Comparison of ENCODE assay signal across 14 mouse cellular contexts in genomic region chr2:91452658-91453057, GRCm38 (mm10). TPM values are rescaled to one million over a fixed set of nuclear protein-coding genes. Genes with fewer than 3 reads are reported as not detected.
DNase-seq lines count a peak whose midpoint lies in the region; ATAC-seq lines count a peak whose summit lies in the region.
"Had no signal": no experiment of that assay in that cellular context is flagged by ENCODE, and none has a peak within 500 bp of the region (broad histone marks: within the 10 kb centered on the region; RNA-seq: fewer than 3 reads in every experiment).

No protein-coding gene starts in this region.

- no peaks in the 10 kb centered on the region for H3K36me3 ChIP-seq in embryonic facial prominence, embryonic 14.5 days (ENCODE audit: control insufficient read depth, insufficient read depth, low read length)
- no peaks in the 10 kb centered on the region for H3K36me3 ChIP-seq in embryonic facial prominence, embryonic 10.5 days (replicated peaks)
- H3K36me3 ChIP-seq in intestine, embryonic 14.5 days (ENCODE audit: control insufficient read depth, insufficient read depth, low read length): no peaks in the 10 kb centered on the region
- no peaks in the 10 kb centered on the region for H3K36me3 ChIP-seq in limb, embryonic 15.5 days
- no peaks in the 10 kb centered on the region for H3K36me3 ChIP-seq in hindbrain, embryonic 11.5 days (ENCODE audit: control insufficient read depth, insufficient read depth, low read length)
- H3K36me3 ChIP-seq: forebrain, embryonic 12.5 days had no signal

- H3K27me3 ChIP-seq in embryonic facial prominence, embryonic 14.5 days (replicated peaks; ENCODE audit: control insufficient read depth, insufficient read depth, low read length): no peaks in the 10 kb centered on the region
- no peaks in the 10 kb centered on the region; the same call in 1 of the 2 replicates for H3K27me3 ChIP-seq in embryonic facial prominence, embryonic 10.5 days (replicated peaks; ENCODE audit: low read depth, poor library complexity, severe bottlenecking)
- no peaks in the 10 kb centered on the region for H3K27me3 ChIP-seq in intestine, embryonic 14.5 days (replicated peaks; ENCODE audit: control insufficient read depth, insufficient read depth, low read length)
- no peaks in the 10 kb centered on the region for H3K27me3 ChIP-seq in limb, embryonic 15.5 days
- H3K27me3 ChIP-seq in hindbrain, embryonic 11.5 days (ENCODE audit: control insufficient read depth, insufficient read depth, low read length): no peaks in the 10 kb centered on the region

- H3K4me3 ChIP-seq in embryonic facial prominence, embryonic 14.5 days (ENCODE audit: low read depth, low read length): no peak overlapping the region
- no peak overlapping the region for H3K4me3 ChIP-seq in embryonic facial prominence, embryonic 10.5 days
- H3K4me3 ChIP-seq in intestine, embryonic 14.5 days (ENCODE audit: low read depth, low read length): no peak overlapping the region
- no peak overlapping the region for H3K4me3 ChIP-seq in limb, embryonic 15.5 days
- H3K4me3 ChIP-seq in hindbrain, embryonic 11.5 days (ENCODE audit: low read depth, low read length): no peak overlapping the region
- H3K4me3 ChIP-seq: forebrain, embryonic 12.5 days had no signal

- no peak for ATAC-seq in embryonic facial prominence, embryonic 14.5 days (ENCODE audit: low read depth)
- ATAC-seq in intestine, embryonic 14.5 days (replicated peaks; ENCODE audit: low FRiP score, low TSS enrichment, low read depth): peak; percentile 70
- ATAC-seq in limb, embryonic 15.5 days (ENCODE audit: insufficient number of reproducible peaks, low FRiP score, low TSS enrichment, low read depth): no peak
- no peak for ATAC-seq in hindbrain, embryonic 11.5 days (ENCODE audit: low FRiP score)

- no peaks in the 10 kb centered on the region for H3K9me3 ChIP-seq in embryonic facial prominence, embryonic 14.5 days (ENCODE audit: control insufficient read depth, low read length)
- H3K9me3 ChIP-seq in embryonic facial prominence, embryonic 10.5 days: no peaks in the 10 kb centered on the region
- H3K9me3 ChIP-seq in intestine, embryonic 14.5 days (ENCODE audit: control insufficient read depth, low read length): no peaks in the 10 kb centered on the region
- no peaks in the 10 kb centered on the region for H3K9me3 ChIP-seq in limb, embryonic 15.5 days
- no peaks in the 10 kb centered on the region for H3K9me3 ChIP-seq in hindbrain, embryonic 11.5 days (ENCODE audit: control insufficient read depth, low read length)
- H3K9me3 ChIP-seq: forebrain, embryonic 12.5 days had no signal

- 53% methylated on average over 8 of the region's 8 CpGs for WGBS in embryonic facial prominence, embryonic 14.5 days
- WGBS in embryonic facial prominence, embryonic 10.5 days: 70% methylated on average over 8 of the region's 8 CpGs
- WGBS in intestine, embryonic 14.5 days: 24% methylated on average over 8 of the region's 8 CpGs
- WGBS in limb, embryonic 15.5 days: 16% methylated on average over 8 of the region's 8 CpGs
- WGBS in hindbrain, embryonic 11.5 days: 72% methylated on average over 8 of the region's 8 CpGs

- peaks cover 3% of the 10 kb centered on the region; the same call in 1 of the 2 replicates for H3K4me1 ChIP-seq in embryonic facial prominence, embryonic 14.5 days (ENCODE audit: control insufficient read depth, insufficient read depth, low read length)
- peaks cover 27% of the 10 kb centered on the region for H3K4me1 ChIP-seq in embryonic facial prominence, embryonic 10.5 days
- H3K4me1 ChIP-seq in intestine, embryonic 14.5 days (replicated peaks; ENCODE audit: control insufficient read depth, insufficient read depth, low read length): 0 out of 2 replicates have a peak, but pooled peaks cover 11% of the 10 kb centered on the region
- peaks cover 13% of the 10 kb centered on the region for H3K4me1 ChIP-seq in limb, embryonic 15.5 days
- no peaks in the 10 kb centered on the region for H3K4me1 ChIP-seq in hindbrain, embryonic 11.5 days (replicated peaks; ENCODE audit: control insufficient read depth, insufficient read depth, low read length)

- H3K4me2 ChIP-seq in embryonic facial prominence, embryonic 14.5 days (ENCODE audit: low read depth, low read length): no peak overlapping the region; the same call in 1 of the 2 replicates
- peak overlapping the region; percentile 30 for H3K4me2 ChIP-seq in intestine, embryonic 14.5 days (ENCODE audit: low read length)
- H3K4me2 ChIP-seq in limb, embryonic 15.5 days: peak overlapping the region; percentile 19
- H3K4me2 ChIP-seq in hindbrain, embryonic 11.5 days (replicated peaks; ENCODE audit: low read depth, low read length): no peak overlapping the region
- H3K4me2 ChIP-seq: forebrain, embryonic 12.5 days; hindbrain, embryonic 14.5 days had no signal

- peak; percentile 63 for DNase-seq in embryonic facial prominence, embryonic 14.5 days (ENCODE audit: low spot score)
- DNase-seq in embryonic facial prominence, embryonic 10.5 days (ENCODE audit: low spot score): no peak
- DNase-seq in kidney, adult 8-10 months: peak; percentile 22 to 25
- no peak for DNase-seq in kidney, postnatal 4 days
- DNase-seq in intestine, embryonic 14.5 days (ENCODE audit: low spot score): no peak
- no peak for DNase-seq in layer of hippocampus, adult 8-10 months (ENCODE audit: low spot score in 2 of 2)
- DNase-seq in hindbrain, embryonic 11.5 days (ENCODE audit: low spot score): no peak
- DNase-seq: cerebellum, adult 9-11 months; gastrocnemius, postnatal 25 days; layer of hippocampus, adult 9-11 months; thymus, adult 2 months had no signal

- H3K9ac ChIP-seq in embryonic facial prominence, embryonic 14.5 days (ENCODE audit: low read depth, low read length): no peak overlapping the region
- no peak overlapping the region for H3K9ac ChIP-seq in intestine, embryonic 14.5 days (ENCODE audit: low read length)
- no peak overlapping the region for H3K9ac ChIP-seq in limb, embryonic 15.5 days
- no peak overlapping the region for H3K9ac ChIP-seq in hindbrain, embryonic 11.5 days (ENCODE audit: low read depth, low read length)
- H3K9ac ChIP-seq: forebrain, embryonic 12.5 days; hindbrain, embryonic 14.5 days had no signal

- no peak overlapping the region for H3K27ac ChIP-seq in embryonic facial prominence, embryonic 14.5 days (replicated peaks; ENCODE audit: low read depth, low read length)
- H3K27ac ChIP-seq in embryonic facial prominence, embryonic 10.5 days (replicated peaks): no peak overlapping the region
- H3K27ac ChIP-seq in intestine, embryonic 14.5 days (ENCODE audit: low read depth): 0 out of 2 replicates have a peak overlapping the region, but pooled peaks have one; percentile 16
- H3K27ac ChIP-seq in limb, embryonic 15.5 days: no peak overlapping the region
- H3K27ac ChIP-seq in hindbrain, embryonic 11.5 days (ENCODE audit: low read depth, low read length): no peak overlapping the region
- H3K27ac ChIP-seq: forebrain, embryonic 12.5 days; hindbrain, embryonic 14.5 days had no signal

RNA-seq across cellular contexts. Expression of gene Lrp4, which starts 4.7 kb away (rescaled TPM):
- polyA plus RNA-seq in embryonic facial prominence, embryonic 14.5 days (2014; fragmentation: Nextera tagmentation; extraction: Ambion mirVana): 7.3 and 7.6 TPM in 2 replicates
- polyA plus RNA-seq in embryonic facial prominence, embryonic 10.5 days (2016; fragmentation: Nextera tagmentation; extraction: Ambion mirVana): 8.3 and 8.4 TPM in 2 replicates
- polyA plus RNA-seq in intestine, embryonic 14.5 days (2014; fragmentation: Nextera tagmentation; extraction: Ambion mirVana): 7.8 and 8.5 TPM in 2 replicates
- polyA plus RNA-seq in limb, embryonic 15.5 days (2015; fragmentation: Nextera tagmentation; extraction: Ambion mirVana): 9.3 and 9.6 TPM in 2 replicates
- total RNA-seq in layer of hippocampus, adult 8-10 months (2022): 10 to 100 TPM; 26.1 to 30.6 (median 29.4) TPM
- polyA plus RNA-seq in hindbrain, embryonic 11.5 days (2014; fragmentation: Nextera tagmentation; extraction: Ambion mirVana): 5.9 TPM in 2 replicates

RNA-seq across cellular contexts. Expression of gene 1110051M20Rik, which starts 8.2 kb away (rescaled TPM):
- 56.0 and 59.2 TPM in 2 replicates for polyA plus RNA-seq in embryonic facial prominence, embryonic 14.5 days (2014; fragmentation: Nextera tagmentation; extraction: Ambion mirVana)
- polyA plus RNA-seq in embryonic facial prominence, embryonic 10.5 days (2016; fragmentation: Nextera tagmentation; extraction: Ambion mirVana): 75.3 and 76.9 TPM in 2 replicates
- 53.1 and 64.5 TPM in 2 replicates for polyA plus RNA-seq in intestine, embryonic 14.5 days (2014; fragmentation: Nextera tagmentation; extraction: Ambion mirVana)
- 51.6 and 54.1 TPM in 2 replicates for polyA plus RNA-seq in limb, embryonic 15.5 days (2015; fragmentation: Nextera tagmentation; extraction: Ambion mirVana)
- 100 to 1,000 TPM; 108 to 144 (median 121) TPM for total RNA-seq in layer of hippocampus, adult 8-10 months (2022)
- polyA plus RNA-seq in hindbrain, embryonic 11.5 days (2014; fragmentation: Nextera tagmentation; extraction: Ambion mirVana): 102 and 104 TPM in 2 replicates

Comparison
In these comparisons a context has a peak if more than half of its experiments do, and no peak if none do; other contexts are left out.
1. DNase-seq: peak in embryonic facial prominence, embryonic 14.5 days (single experiment) and kidney, adult 8-10 months (2 of 2); none in embryonic facial prominence, embryonic 10.5 days (single experiment), kidney, postnatal 4 days (0 of 2), intestine, embryonic 14.5 days (single experiment), layer of hippocampus, adult 8-10 months (0 of 2) and hindbrain, embryonic 11.5 days (single experiment).
2. H3K4me2 ChIP-seq: peak in intestine, embryonic 14.5 days (single experiment) and limb, embryonic 15.5 days (single experiment); none in embryonic facial prominence, embryonic 14.5 days (single experiment) and hindbrain, embryonic 11.5 days (single experiment).